Comparison of ENCODE assay signal across 8 mouse cellular contexts in the genomic region with DNA sequence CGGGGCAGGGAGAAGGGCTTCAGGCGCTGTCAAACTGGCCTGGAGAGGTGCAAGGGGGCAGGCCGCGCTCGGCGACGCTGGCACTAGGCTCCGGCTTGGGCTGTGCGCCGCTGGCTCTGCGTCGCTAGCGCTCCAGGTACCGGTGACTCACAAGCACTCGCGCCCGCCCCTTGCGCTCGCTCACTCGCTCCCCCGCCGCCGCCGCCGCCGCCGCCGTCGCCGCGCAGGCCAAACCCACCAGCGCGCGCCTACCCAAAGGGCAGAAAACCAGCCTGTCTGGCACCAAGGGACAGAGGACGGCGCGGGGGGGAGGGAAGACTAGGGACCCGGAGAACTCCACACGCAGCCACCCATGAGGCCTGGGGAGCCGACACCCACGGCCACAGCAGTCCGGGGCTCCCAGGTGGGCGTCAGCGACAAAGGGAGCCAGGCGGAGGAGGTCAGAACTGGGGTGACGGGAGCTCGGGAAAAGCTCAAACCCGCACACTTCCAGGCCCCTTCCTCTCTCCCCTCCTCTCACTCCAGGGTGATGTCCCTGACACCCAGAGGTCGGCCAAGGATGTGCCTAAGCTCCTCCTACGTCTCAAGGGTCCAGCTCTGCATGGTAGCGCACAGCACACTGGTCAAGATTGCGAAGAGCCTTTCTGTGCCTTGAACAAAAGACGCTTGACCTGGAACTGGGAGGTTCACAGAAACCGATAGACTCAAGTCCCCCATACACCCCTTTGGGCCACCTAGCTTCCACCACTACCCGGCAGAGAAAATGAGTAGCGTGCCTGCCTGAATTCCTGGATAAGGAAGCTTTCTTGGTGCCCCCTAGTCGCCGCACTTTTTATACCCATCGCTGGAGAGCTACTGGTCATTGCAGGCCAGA. TPM values are rescaled to one million over a fixed set of nuclear protein-coding genes. Genes with fewer than 3 reads are reported as not detected.
A peak's percentile ranks its signal among the peaks of the same experiment; 100 is the strongest.
DNase-seq lines count a peak whose midpoint lies in the region; ATAC-seq and TF ChIP-seq lines count a peak whose summit lies in the region.

Gene Nebl, minus strand, starts transcription at position 508 of the 874 bp plus-strand sequence.

- no peaks in the 10 kb centered on the region for H3K9me3 ChIP-seq in heart, embryonic 10.5 days
- no peaks in the 10 kb centered on the region for H3K9me3 ChIP-seq in liver, embryonic 13.5 days (replicated peaks)
- H3K9me3 ChIP-seq in neural tube, embryonic 11.5 days (ENCODE audit: control insufficient read depth, low read length) = no peaks in the 10 kb centered on the region

- peaks cover 8% of the 10 kb centered on the region for H3K27me3 ChIP-seq in spleen, adult 2 months (ENCODE audit: control insufficient read depth, insufficient read depth, low read length)
- peaks cover 45% of the 10 kb centered on the region for H3K27me3 ChIP-seq in heart, embryonic 10.5 days (ENCODE audit: insufficient read depth, poor library complexity, severe bottlenecking)
- peaks cover 52% of the 10 kb centered on the region for H3K27me3 ChIP-seq in liver, embryonic 13.5 days
- H3K27me3 ChIP-seq in neural tube, embryonic 11.5 days (ENCODE audit: control insufficient read depth, insufficient read depth, low read length) = peaks cover 16% of the 10 kb centered on the region; the same call in 1 of the 2 replicates

- no peak within 1 kb of the TSS for H3K27ac ChIP-seq in spleen, adult 2 months (ENCODE audit: insufficient read depth, low read length)
- H3K27ac ChIP-seq in heart, embryonic 10.5 days = peak within 1 kb of the TSS; percentile 79
- no peak within 1 kb of the TSS for H3K27ac ChIP-seq in liver, embryonic 13.5 days
- H3K27ac ChIP-seq in neural tube, embryonic 11.5 days (ENCODE audit: low read depth, low read length) = peak within 1 kb of the TSS; percentile 50; the same call in 1 of the 2 replicates

- no peak for ATAC-seq in liver, embryonic 13.5 days (ENCODE audit: low read depth)
- ATAC-seq in neural tube, embryonic 11.5 days (ENCODE audit: insufficient read depth, low FRiP score, low TSS enrichment) = peak; percentile 75

- TF ChIP-seq CTCF in spleen, adult 2 months (IDR thresholded peaks at IDR 0.05; ENCODE audit: extremely low read depth, insufficient read depth, insufficient read length, insufficient replicate concordance) = no peak

- peak within 1 kb of the TSS; percentile 72 for H3K4me2 ChIP-seq in liver, embryonic 13.5 days
- H3K4me2 ChIP-seq in neural tube, embryonic 11.5 days (ENCODE audit: low read depth) = peak within 1 kb of the TSS; percentile 98

- no peak within 1 kb of the TSS for H3K9ac ChIP-seq in liver, embryonic 13.5 days
- H3K9ac ChIP-seq in neural tube, embryonic 11.5 days (ENCODE audit: low read length) = peak within 1 kb of the TSS; percentile 74

- no peak for TF ChIP-seq POLR2A in spleen, adult 2 months (IDR thresholded peaks at IDR 0.05; ENCODE audit: low read depth, low read length)

- no peaks in the 10 kb centered on the region for H3K36me3 ChIP-seq in spleen, adult 2 months (ENCODE audit: control insufficient read depth, insufficient read depth, low read length)
- H3K36me3 ChIP-seq in heart, embryonic 10.5 days = no peaks in the 10 kb centered on the region
- H3K36me3 ChIP-seq in liver, embryonic 13.5 days = no peaks in the 10 kb centered on the region
- no peaks in the 10 kb centered on the region for H3K36me3 ChIP-seq in neural tube, embryonic 11.5 days (ENCODE audit: control insufficient read depth, insufficient read depth, low read length)

- H3K4me3 ChIP-seq in spleen, adult 2 months (ENCODE audit: extremely low read depth, insufficient read depth, insufficient read length) = peak within 1 kb of the TSS; percentile 43
- peak within 1 kb of the TSS; percentile 77 for H3K4me3 ChIP-seq in heart, embryonic 10.5 days
- H3K4me3 ChIP-seq in liver, embryonic 13.5 days (replicated peaks) = peak within 1 kb of the TSS; percentile 52
- peak within 1 kb of the TSS; percentile 60 for H3K4me3 ChIP-seq in neural tube, embryonic 11.5 days (ENCODE audit: low read depth, low read length)

- H3K4me1 ChIP-seq in spleen, adult 2 months (ENCODE audit: control insufficient read depth, insufficient read depth, insufficient read length) = no peaks in the 10 kb centered on the region
- H3K4me1 ChIP-seq in heart, embryonic 10.5 days = peaks cover 7% of the 10 kb centered on the region
- H3K4me1 ChIP-seq in liver, embryonic 13.5 days (replicated peaks) = peaks cover 5% of the 10 kb centered on the region
- H3K4me1 ChIP-seq in neural tube, embryonic 11.5 days (ENCODE audit: control insufficient read depth, insufficient read depth, low read length) = no peaks in the 10 kb centered on the region

- DNase-seq in spleen, adult 2 months (ENCODE audit: low read depth in 1 of 2, low spot score in 2 of 2) = no peak
- DNase-seq in spleen, postnatal 36 days (ENCODE audit: low spot score in 2 of 2) = no peak
- DNase-seq in embryo, embryonic 10 days (ENCODE audit: low spot score) = peak; percentile 79
- DNase-seq in heart, embryonic 10.5 days (ENCODE audit: low spot score) = peak; percentile 81
- peak; percentile 16 to 46 for DNase-seq in kidney, postnatal 25 days
- DNase-seq in liver, embryonic 13.5 days = no peak
- peak; percentile 74 for DNase-seq in neural tube, embryonic 11.5 days (ENCODE audit: low spot score)
- DNase-seq in thymus, postnatal 36 days = peak; percentile 54 to 61

- WGBS in spleen, adult 2 months = 4% methylated on average over 59 of the region's 59 CpGs
- WGBS in heart, embryonic 10.5 days = under 1% methylated on average over 59 of the region's 59 CpGs
- WGBS in liver, embryonic 13.5 days (ENCODE audit: insufficient replicate concordance) = 2% methylated on average over 44 of the region's 59 CpGs
- WGBS in neural tube, embryonic 11.5 days = under 1% methylated on average over 58 of the region's 59 CpGs

RNA-seq across cellular contexts. Expression of gene Nebl, which starts in this region (rescaled TPM):
- polyA plus RNA-seq in spleen, adult 2 months (2012; rRNA removed) = 6.5 and 7.3 TPM in 2 replicates
- polyA plus RNA-seq in heart, embryonic 10.5 days (2016; fragmentation: Nextera tagmentation; extraction: Ambion mirVana) = 292 and 461 TPM in 2 replicates
- 0.33 and 0.72 TPM in 2 replicates for polyA plus RNA-seq in liver, embryonic 13.5 days (2015; fragmentation: Nextera tagmentation; extraction: Ambion mirVana)
- polyA plus RNA-seq in neural tube, embryonic 11.5 days (2014; fragmentation: Nextera tagmentation; extraction: Ambion mirVana) = 8.4 and 8.8 TPM in 2 replicates

Comparison
In these comparisons a context has a peak if more than half of its experiments do, and no peak if none do; other contexts are left out.
1. RNA of gene Nebl (polyA plus RNA-seq): 292 to 461 TPM in heart, embryonic 10.5 days; 8.4 to 8.8 TPM in neural tube, embryonic 11.5 days, 6.5 to 7.3 TPM in spleen, adult 2 months and 0.33 to 0.72 TPM in liver, embryonic 13.5 days; every median in the first group is over 10 times any median in the second.
2. DNase-seq: peak in embryo, embryonic 10 days (single experiment), heart, embryonic 10.5 days (single experiment), kidney, postnatal 25 days (2 of 2), neural tube, embryonic 11.5 days (single experiment) and thymus, postnatal 36 days (2 of 2); none in spleen, adult 2 months (0 of 2), spleen, postnatal 36 days (0 of 2) and liver, embryonic 13.5 days (single experiment).
3. H3K27ac ChIP-seq: peak in heart, embryonic 10.5 days (single experiment) and neural tube, embryonic 11.5 days (single experiment); none in spleen, adult 2 months (single experiment) and liver, embryonic 13.5 days (single experiment).
4. Peak in every context shown above with its lines, with median percentiles within 50 percentile points of each other: H3K4me3 ChIP-seq.